Mouse (Mus musculus) hindbrain, embryonic 16.5 days (tissue): Measurements from ENCODE around the gene Marcksl1. TPM values are rescaled to one million over a fixed set of nuclear protein-coding genes. Genes with fewer than 3 reads are reported as not detected.

ENCODE experiments used
- ATAC-seq: fragments of 200-750 bp; cut with Nextera tagmentation; 2 replicates; pipeline ENCODE4 v1.8.0; 2017; ENCODE audit warnings: moderate TSS enrichment, moderate library complexity
- H3K27ac ChIP-seq: fragments of 300-500 bp; sonication (generic); 2 replicates; pipeline ENCODE4 v1.5.1; 2014; ENCODE audit warnings: low read depth, mild to moderate bottlenecking, control low read depth, low read length, moderate library complexity
- H3K27me3 ChIP-seq: fragments of 300-500 bp; sonication (generic); replicated peaks from 2 replicates; pipeline ENCODE4 v1.6.1; 2014; ENCODE audit warnings: low read length; ENCODE audit not compliant: control insufficient read depth, insufficient read depth
- H3K36me3 ChIP-seq: fragments of 300-500 bp; sonication (generic); 2 replicates; pipeline ENCODE4 v1.6.1; 2014; ENCODE audit warnings: mild to moderate bottlenecking, low read length, moderate library complexity, mixed read lengths; ENCODE audit not compliant: control insufficient read depth, insufficient read depth
- H3K4me1 ChIP-seq: fragments of 300-500 bp; sonication (generic); 2 replicates; pipeline ENCODE4 v1.6.1; 2014; ENCODE audit warnings: low read depth, low read length; ENCODE audit not compliant: control insufficient read depth, insufficient read depth
- H3K4me2 ChIP-seq: fragments of 300-500 bp; sonication (generic); 2 replicates; pipeline ENCODE4 v1.6.1; 2014; ENCODE audit warnings: mild to moderate bottlenecking, low read length, control low read depth, moderate library complexity
- H3K4me3 ChIP-seq: fragments of 300-500 bp; sonication (generic); 2 replicates; pipeline ENCODE4 v1.5.1; 2014; ENCODE audit warnings: mild to moderate bottlenecking, low read length, control low read depth, moderate library complexity
- H3K9ac ChIP-seq: fragments of 300-500 bp; sonication (generic); 2 replicates; pipeline ENCODE4 v1.6.1; 2014; ENCODE audit warnings: low read depth, mild to moderate bottlenecking, control low read depth, low read length, moderate library complexity
- H3K9me3 ChIP-seq: fragments of 300-500 bp; sonication (generic); 2 replicates; pipeline ENCODE4 v1.6.1; 2014; ENCODE audit warnings: mild to moderate bottlenecking, low read length, moderate library complexity; ENCODE audit not compliant: control insufficient read depth
- WGBS: fragments of 180-500 bp; shearing (Covaris S2); extraction: QIAGEN DNeasy Blood & Tissue Kit; methylation state at CpG from one replicate; pipeline ENCODE4 v1.1.7; 2014; 5-methylcytosine and 5-hydroxymethylcytosine counted together
- microRNA-seq: library from miRNA; unstranded; fragments of <30 nt; microRNA quantifications from one replicate; pipeline ENCODE4, GENCODE M21; 2017
- polyA plus RNA-seq: library from polyadenylated mRNA; unstranded; fragments of >200 nt; fragmentation: Nextera tagmentation; extraction: Ambion mirVana; gene quantifications from 2 replicates; pipeline ENCODE4 v1.2.1, GENCODE M21; 2015

Gene Marcksl1
- polyA plus RNA-seq, 1 experiment from 2014 or later: 1,575 TPM

- H3K27ac ChIP-seq: no peak overlapping the region
- no peak for ATAC-seq
- H3K4me3 ChIP-seq: no peak overlapping the region
- no peaks in the 10 kb centered on the region for H3K4me1 ChIP-seq
- no peaks in the 10 kb centered on the region for H3K9me3 ChIP-seq
- H3K9ac ChIP-seq: no peak overlapping the region
- no peak overlapping the region for H3K4me2 ChIP-seq
- no peaks in the 10 kb centered on the region for H3K27me3 ChIP-seq
- H3K36me3 ChIP-seq: no peaks in the 10 kb centered on the region
- WGBS: 90% methylated on average over 6 of the region's 6 CpGs
These were observed 51.8 kb downstream of the Marcksl1 start for GRCm38 (mm10) chr4:129565139-129565538.

Small RNA genes within 50 kb of the gene (microRNA-seq; reads per million reads assigned to microRNA genes)
- gene Mir8119: not detected

Other genes with a start within 250 kb of the Marcksl1 start
- gene Sync, start 226.0 kb upstream of the Marcksl1 start, polyA plus RNA-seq: 1.7 and 1.9 TPM in 2 replicates
- gene Rbbp4, start 178.2 kb upstream of the Marcksl1 start, polyA plus RNA-seq: 238 and 242 TPM in 2 replicates
- gene Zbtb8os, start 177.9 kb upstream of the Marcksl1 start, polyA plus RNA-seq: 15.1 and 21.3 TPM in 2 replicates
- gene Zbtb8a, start 135.5 kb upstream of the Marcksl1 start, polyA plus RNA-seq: 21.7 and 22.0 TPM in 2 replicates
- gene Zbtb8b, start 72.7 kb upstream of the Marcksl1 start, polyA plus RNA-seq: 18.0 and 19.2 TPM in 2 replicates
- gene Bsdc1, start 52.0 kb upstream of the Marcksl1 start, polyA plus RNA-seq: 34.6 and 37.4 TPM in 2 replicates
- 0.72 and 0.79 TPM in 2 replicates for gene Tssk3, start 22.6 kb upstream of the Marcksl1 start, polyA plus RNA-seq
- gene Fam229a, start 22.4 kb upstream of the Marcksl1 start, polyA plus RNA-seq: 0.81 and 1.4 TPM in 2 replicates
- gene Hdac1, start 29.1 kb downstream of the Marcksl1 start, polyA plus RNA-seq: 80.5 and 90.0 TPM in 2 replicates
- gene Lck, start 60.1 kb downstream of the Marcksl1 start, polyA plus RNA-seq: 13.5 and 13.9 TPM in 2 replicates
- gene Fam167b, start 65.0 kb downstream of the Marcksl1 start, polyA plus RNA-seq: 0.35 and 0.58 TPM in 2 replicates
- 216 and 223 TPM in 2 replicates for gene Eif3i, start 87.1 kb downstream of the Marcksl1 start, polyA plus RNA-seq
- gene Tmem234, start 87.1 kb downstream of the Marcksl1 start, polyA plus RNA-seq: 185 and 190 TPM in 2 replicates
- gene Dcdc2b, start 100.7 kb downstream of the Marcksl1 start, polyA plus RNA-seq: 2.1 and 3.9 TPM in 2 replicates
- gene Iqcc, start 105.5 kb downstream of the Marcksl1 start, polyA plus RNA-seq: 27.6 and 33.4 TPM in 2 replicates
- 160 and 169 TPM in 2 replicates for gene Ccdc28b, start 110.4 kb downstream of the Marcksl1 start, polyA plus RNA-seq
- gene Txlna, start 127.5 kb downstream of the Marcksl1 start, polyA plus RNA-seq: 39.7 and 46.0 TPM in 2 replicates
- 18.2 and 20.3 TPM in 2 replicates for gene Kpna6, start 159.2 kb downstream of the Marcksl1 start, polyA plus RNA-seq
- 12.7 and 14.8 TPM in 2 replicates for gene Tmem39b, start 183.3 kb downstream of the Marcksl1 start, polyA plus RNA-seq
- gene Khdrbs1, start 228.7 kb downstream of the Marcksl1 start, polyA plus RNA-seq: 96.3 and 104 TPM in 2 replicates